Mouse (Mus musculus) effector memory CD4-positive, alpha-beta T cell, adult 5 months (primary cell): ENCODE results near the gene Parpbp. TPM values are rescaled to one million over a fixed set of nuclear protein-coding genes. Genes with fewer than 3 reads are reported as not detected.

Source experiments
- polyA plus RNA-seq: library from polyadenylated mRNA; unstranded; fragments of 100-300 nt; shearing (Covaris generic); gene quantifications from one replicate; pipeline ENCODE4 v1.2.1, GENCODE M21; 2017

The Parpbp gene
- polyA plus RNA-seq: not detected

GRCm38 (mm10) chr10:88146707-88147477 lies at the start of gene Parpbp, which contains the start of gene Nup37:
Gene Parpbp (minus strand): TSS chr10:88146941.
Gene Nup37 (plus strand): TSS chr10:88146992.

GRCm38 (mm10) chr10:88090772-88091171 lies 56.0 kb downstream of the Parpbp start, which contains the start of gene Pmch:
Gene Pmch (plus strand): TSS chr10:88091072.

Other genes starting within 250 kb of the Parpbp start
- gene Pmch, start 55.9 kb downstream of the Parpbp start, polyA plus RNA-seq: not detected
- 10.2 TPM for gene Nup37, start 51 bp upstream of the Parpbp start, polyA plus RNA-seq
- 59.5 TPM for gene Washc3, start 54.2 kb upstream of the Parpbp start, polyA plus RNA-seq
- 1.4 TPM for gene Dram1, start 232.1 kb upstream of the Parpbp start, polyA plus RNA-seq
- gene Gnptab, start 232.2 kb upstream of the Parpbp start, polyA plus RNA-seq: 61.6 TPM